Mouse (Mus musculus): ENCODE data around the gene Pnpla5. TPM values are rescaled to one million over a fixed set of nuclear protein-coding genes. Genes with fewer than 3 reads are reported as not detected.

The Pnpla5 gene
- not detected for polyA plus RNA-seq (2014; fragmentation: Illumina TruSeq; extraction: RNeasy Lipid Tissue Mini Kit (QIAGEN cat#74804); ENCODE audit: low read depth, low replicate concordance)

GRCm38 (mm10) chr15:84123075-84123474, at the start of gene Pnpla5:
Pnpla5 (minus strand) TSS chr15:84123175.

DNA sequence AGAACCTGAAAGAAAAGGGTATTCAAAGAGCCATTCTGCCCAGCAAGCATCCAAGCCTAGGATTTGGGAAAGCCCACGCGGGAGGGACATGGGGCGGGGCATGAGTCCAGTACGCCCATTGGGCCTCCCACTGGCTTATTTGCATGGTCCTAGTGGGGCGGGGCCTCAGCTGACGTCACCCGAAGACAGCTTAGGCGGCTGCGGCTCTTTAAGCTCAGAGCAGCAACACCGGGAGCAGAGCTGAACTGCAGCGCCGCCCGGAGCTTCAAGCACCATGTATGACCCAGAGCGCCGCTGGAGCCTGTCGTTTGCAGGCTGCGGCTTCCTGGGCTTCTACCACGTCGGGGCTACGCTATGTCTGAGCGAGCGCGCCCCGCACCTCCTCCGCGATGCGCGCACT, 44.6 kb upstream of the Pnpla5 start, which contains the start of gene Pnpla3:
Pnpla3 (plus strand) TSS at position 238 of the 400 bp plus-strand sequence.

DNA sequence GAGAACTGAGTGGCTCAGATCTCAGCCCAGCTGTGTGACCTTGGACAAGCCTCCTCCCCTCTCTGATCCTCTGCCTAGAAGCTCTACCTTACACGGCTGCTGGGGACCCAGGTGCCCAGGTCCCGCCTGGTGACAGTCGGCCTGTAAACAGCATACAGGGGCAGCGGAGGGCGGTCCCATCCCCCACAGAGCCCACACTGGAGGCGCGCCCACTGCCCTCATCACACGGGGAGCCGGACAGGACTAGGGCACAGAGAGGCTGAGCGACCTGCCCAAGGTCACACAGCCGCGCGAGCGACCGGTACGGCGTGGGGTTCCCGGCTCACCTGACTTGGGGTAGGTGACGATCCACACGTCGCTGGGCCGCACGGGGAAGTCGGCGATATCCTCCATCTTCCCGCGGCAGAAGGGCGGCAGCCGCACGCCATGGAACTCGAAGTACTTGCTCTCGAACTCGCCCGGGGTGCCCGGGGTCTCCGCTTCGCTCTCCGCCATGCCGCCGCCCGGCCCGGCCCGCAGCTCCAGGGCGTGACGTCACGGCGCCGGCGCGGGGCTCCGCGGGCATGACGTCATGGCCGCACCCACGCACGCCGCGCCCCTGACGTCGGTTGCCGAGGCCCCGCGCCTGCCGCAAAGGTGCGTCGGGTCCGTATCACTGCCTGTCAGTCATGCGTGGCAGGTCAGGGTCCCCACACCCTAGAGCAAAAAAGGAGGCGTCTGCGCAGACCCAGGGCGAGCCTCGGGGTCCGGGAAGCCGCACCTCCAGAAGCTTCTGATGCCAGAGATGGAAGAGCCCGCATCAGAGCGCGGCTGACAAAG, 17.7 kb downstream of the Pnpla5 start, which contains the start of gene Sult4a1:
Sult4a1 (minus strand) TSS at position 650 of the 819 bp plus-strand sequence.

DNA sequence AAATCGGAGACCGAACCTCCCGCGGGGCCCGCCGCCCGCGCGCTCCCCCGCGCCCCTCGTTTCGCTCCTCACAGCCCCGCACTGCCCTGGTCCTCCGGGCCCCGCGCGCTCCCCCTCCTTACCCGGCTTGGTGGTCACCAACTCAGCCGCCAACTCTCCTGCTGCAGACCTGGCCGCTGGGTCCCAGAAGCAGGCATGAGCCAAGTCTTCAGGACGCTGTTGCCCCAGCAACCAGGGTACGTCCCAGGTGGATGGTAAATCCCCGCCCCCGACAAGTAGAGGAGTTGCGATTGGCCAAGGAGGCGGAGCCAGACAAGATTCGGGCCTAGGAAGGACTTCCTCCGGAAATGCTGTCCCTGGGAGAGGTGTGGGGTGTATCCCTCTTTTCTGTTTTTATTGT, 57.8 kb downstream of the Pnpla5 start, which contains the start of gene Efcab6:
Efcab6 (minus strand) TSS at position 240 of the 400 bp plus-strand sequence.

Other genes starting within 250 kb of the Pnpla5 start
- gene Efcab6, start 57.8 kb downstream of the Pnpla5 start, polyA plus RNA-seq (2014; fragmentation: Illumina TruSeq; extraction: RNeasy Lipid Tissue Mini Kit (QIAGEN cat#74804); ENCODE audit: low read depth, low replicate concordance), result not detected
- gene Sult4a1, start 17.4 kb downstream of the Pnpla5 start, polyA plus RNA-seq (2014; fragmentation: Illumina TruSeq; extraction: RNeasy Lipid Tissue Mini Kit (QIAGEN cat#74804); ENCODE audit: low read depth, low replicate concordance), result 0.24 TPM
- 5.9 TPM for gene Pnpla3, start 44.7 kb upstream of the Pnpla5 start, polyA plus RNA-seq (2014; fragmentation: Illumina TruSeq; extraction: RNeasy Lipid Tissue Mini Kit (QIAGEN cat#74804); ENCODE audit: low read depth, low replicate concordance)
- gene Samm50, start 69.1 kb upstream of the Pnpla5 start, polyA plus RNA-seq (2014; fragmentation: Illumina TruSeq; extraction: RNeasy Lipid Tissue Mini Kit (QIAGEN cat#74804); ENCODE audit: low read depth, low replicate concordance), result 204 TPM
- gene Parvb, start 108.9 kb upstream of the Pnpla5 start, polyA plus RNA-seq (2014; fragmentation: Illumina TruSeq; extraction: RNeasy Lipid Tissue Mini Kit (QIAGEN cat#74804); ENCODE audit: low read depth, low replicate concordance), result 56.5 TPM
- gene Parvg, start 200.9 kb upstream of the Pnpla5 start, polyA plus RNA-seq (2014; fragmentation: Illumina TruSeq; extraction: RNeasy Lipid Tissue Mini Kit (QIAGEN cat#74804); ENCODE audit: low read depth, low replicate concordance), result 1.0 TPM

Measured in heart, adult 10 weeks (tissue).